8 mouse cellular contexts compared by ENCODE assay signal in genomic region chr7:3595146-3595545, GRCm38 (mm10). TPM values are rescaled to one million over a fixed set of nuclear protein-coding genes. Genes with fewer than 3 reads are reported as not detected.
DNase-seq lines count a peak whose midpoint lies in the region; ATAC-seq lines count a peak whose summit lies in the region.

No protein-coding gene starts in this region.

- H3K27me3 ChIP-seq in midbrain, embryonic 16.5 days (ENCODE audit: control insufficient read depth, insufficient read depth, low read depth, low read length): no peaks in the 10 kb centered on the region
- no peaks in the 10 kb centered on the region for H3K27me3 ChIP-seq in midbrain, embryonic 10.5 days (ENCODE audit: low read depth, poor library complexity, severe bottlenecking)
- H3K27me3 ChIP-seq in forebrain, embryonic 14.5 days (replicated peaks; ENCODE audit: control insufficient read depth, insufficient read depth, low read length): no peaks in the 10 kb centered on the region

- H3K4me2 ChIP-seq in midbrain, embryonic 16.5 days (ENCODE audit: low read length): peak overlapping the region; percentile 8; the same call in 1 of the 2 replicates
- no peak overlapping the region for H3K4me2 ChIP-seq in forebrain, embryonic 14.5 days (ENCODE audit: low read length)

- no peak for ATAC-seq in midbrain, embryonic 16.5 days
- no peak for ATAC-seq in erythroid progenitor cell, adult 5-6 weeks (replicated peaks; ENCODE audit: low FRiP score, poor library complexity, severe bottlenecking)
- no peak for ATAC-seq in forebrain, embryonic 14.5 days

- no peaks in the 10 kb centered on the region for H3K36me3 ChIP-seq in midbrain, embryonic 16.5 days (ENCODE audit: control insufficient read depth, insufficient read depth, low read length)
- no peaks in the 10 kb centered on the region for H3K36me3 ChIP-seq in midbrain, embryonic 10.5 days
- H3K36me3 ChIP-seq in forebrain, embryonic 14.5 days (ENCODE audit: control insufficient read depth, insufficient read depth, low read length): no peaks in the 10 kb centered on the region

- no peak overlapping the region for H3K4me3 ChIP-seq in midbrain, embryonic 16.5 days (ENCODE audit: low read depth, low read length)
- no peak overlapping the region for H3K4me3 ChIP-seq in midbrain, embryonic 10.5 days
- H3K4me3 ChIP-seq in brown adipose tissue, adult 24 weeks (ENCODE audit: insufficient read depth, low read depth, low read length): peak overlapping the region; percentile 21
- H3K4me3 ChIP-seq in forebrain, embryonic 14.5 days (ENCODE audit: low read depth, low read length): no peak overlapping the region

- no peak for DNase-seq in midbrain, embryonic 10.5 days (ENCODE audit: low spot score)
- DNase-seq in kidney, adult 9 months: peak; percentile 70
- peak; percentile 12 for DNase-seq in lung, postnatal 14 days
- DNase-seq in layer of hippocampus, adult 18-20 months (ENCODE audit: low spot score in 2 of 2): no peak
- no peak for DNase-seq in forebrain, embryonic 14.5 days (ENCODE audit: low spot score)

- no peak overlapping the region for H3K27ac ChIP-seq in midbrain, embryonic 16.5 days (ENCODE audit: low read length)
- no peak overlapping the region for H3K27ac ChIP-seq in midbrain, embryonic 10.5 days (replicated peaks)
- H3K27ac ChIP-seq in brown adipose tissue, adult 24 weeks (replicated peaks; ENCODE audit: low read depth, low read length): no peak overlapping the region
- H3K27ac ChIP-seq in forebrain, embryonic 14.5 days (ENCODE audit: low read depth, low read length): no peak overlapping the region

- no peaks in the 10 kb centered on the region for H3K4me1 ChIP-seq in midbrain, embryonic 16.5 days (ENCODE audit: control insufficient read depth, insufficient read depth, low read length)
- H3K4me1 ChIP-seq in midbrain, embryonic 10.5 days: no peaks in the 10 kb centered on the region
- no peaks in the 10 kb centered on the region for H3K4me1 ChIP-seq in brown adipose tissue, adult 24 weeks (ENCODE audit: control insufficient read depth, insufficient read depth, insufficient read length, low read length)
- H3K4me1 ChIP-seq in forebrain, embryonic 14.5 days (ENCODE audit: control insufficient read depth, insufficient read depth, low read length): peaks cover 2% of the 10 kb centered on the region; the same call in 1 of the 2 replicates

- H3K9me3 ChIP-seq in midbrain, embryonic 16.5 days (replicated peaks; ENCODE audit: control insufficient read depth, low read length, poor library complexity, severe bottlenecking): no peaks in the 10 kb centered on the region
- no peaks in the 10 kb centered on the region for H3K9me3 ChIP-seq in midbrain, embryonic 10.5 days (replicated peaks)
- no peaks in the 10 kb centered on the region for H3K9me3 ChIP-seq in forebrain, embryonic 14.5 days (replicated peaks; ENCODE audit: control insufficient read depth, low read length)

- WGBS in midbrain, embryonic 16.5 days: 24% methylated on average over 9 of the region's 9 CpGs
- WGBS in midbrain, embryonic 10.5 days: 21% methylated on average over 9 of the region's 9 CpGs
- 17% methylated on average over 9 of the region's 9 CpGs for WGBS in forebrain, embryonic 14.5 days

- no peak overlapping the region for H3K9ac ChIP-seq in midbrain, embryonic 16.5 days (ENCODE audit: low read depth, low read length)
- no peak overlapping the region for H3K9ac ChIP-seq in forebrain, embryonic 14.5 days (ENCODE audit: low read length)

RNA-seq across cellular contexts. Expression of gene Oscar, which starts 20.8 kb away (rescaled TPM):
- 0.43 and 0.72 TPM in 2 replicates for polyA plus RNA-seq in midbrain, embryonic 16.5 days (2015; fragmentation: Nextera tagmentation; extraction: Ambion mirVana)
- not detected in 2 replicates for polyA plus RNA-seq in midbrain, embryonic 10.5 days (2016; fragmentation: Nextera tagmentation; extraction: Ambion mirVana)
- polyA plus RNA-seq in brown adipose tissue, adult 24 weeks (2012; ENCODE audit: insufficient read depth, insufficient read length, missing spikeins): not detected in 2 replicates
- total RNA-seq in layer of hippocampus, adult 18-20 months (2021): 1 to 10 TPM; 1.0 to 1.1 TPM
- not detected in 2 replicates for total RNA-seq in erythroid progenitor cell, adult 5-6 weeks (2015; ENCODE audit: low replicate concordance)
- total RNA-seq in erythroid progenitor cell, adult 5-6 weeks (2017; ENCODE audit: low replicate concordance): not detected in 2 replicates
- polyA plus RNA-seq in forebrain, embryonic 14.5 days (2014; fragmentation: Nextera tagmentation; extraction: Ambion mirVana): 0.13 and 0.23 TPM in 2 replicates

RNA-seq across cellular contexts. Expression of gene Ndufa3, which starts 22.0 kb away (rescaled TPM):
- polyA plus RNA-seq in midbrain, embryonic 16.5 days (2015; fragmentation: Nextera tagmentation; extraction: Ambion mirVana): 375 and 400 TPM in 2 replicates
- 372 and 423 TPM in 2 replicates for polyA plus RNA-seq in midbrain, embryonic 10.5 days (2016; fragmentation: Nextera tagmentation; extraction: Ambion mirVana)
- polyA plus RNA-seq in brown adipose tissue, adult 24 weeks (2012; ENCODE audit: insufficient read depth, insufficient read length, missing spikeins): 2,482 and 2,632 TPM in 2 replicates
- total RNA-seq in layer of hippocampus, adult 18-20 months (2021): 100 to 1,000 TPM; 549 to 603 TPM
- 127 and 193 TPM in 2 replicates for total RNA-seq in erythroid progenitor cell, adult 5-6 weeks (2015; ENCODE audit: low replicate concordance)
- 80.0 and 93.3 TPM in 2 replicates for total RNA-seq in erythroid progenitor cell, adult 5-6 weeks (2017; ENCODE audit: low replicate concordance)
- 424 and 576 TPM in 2 replicates for polyA plus RNA-seq in forebrain, embryonic 14.5 days (2014; fragmentation: Nextera tagmentation; extraction: Ambion mirVana)

RNA-seq across cellular contexts. Expression of gene Tfpt, which starts 34.6 kb away (rescaled TPM):
- polyA plus RNA-seq in midbrain, embryonic 16.5 days (2015; fragmentation: Nextera tagmentation; extraction: Ambion mirVana): 31.8 and 37.2 TPM in 2 replicates
- polyA plus RNA-seq in midbrain, embryonic 10.5 days (2016; fragmentation: Nextera tagmentation; extraction: Ambion mirVana): 30.3 and 30.8 TPM in 2 replicates
- polyA plus RNA-seq in brown adipose tissue, adult 24 weeks (2012; ENCODE audit: insufficient read depth, insufficient read length, missing spikeins): 24.2 and 24.4 TPM in 2 replicates
- total RNA-seq in layer of hippocampus, adult 18-20 months (2021): 10 to 100 TPM; 39.2 to 44.2 TPM
- total RNA-seq in erythroid progenitor cell, adult 5-6 weeks (2015; ENCODE audit: low replicate concordance): 9.4 and 17.2 TPM in 2 replicates
- total RNA-seq in erythroid progenitor cell, adult 5-6 weeks (2017; ENCODE audit: low replicate concordance): 10.0 and 10.8 TPM in 2 replicates
- polyA plus RNA-seq in forebrain, embryonic 14.5 days (2014; fragmentation: Nextera tagmentation; extraction: Ambion mirVana): 31.3 and 34.8 TPM in 2 replicates

RNA-seq across cellular contexts. Expression of gene Prpf31, which starts 34.6 kb away (rescaled TPM):
- polyA plus RNA-seq in midbrain, embryonic 16.5 days (2015; fragmentation: Nextera tagmentation; extraction: Ambion mirVana): 86.7 and 89.1 TPM in 2 replicates
- polyA plus RNA-seq in midbrain, embryonic 10.5 days (2016; fragmentation: Nextera tagmentation; extraction: Ambion mirVana): 174 and 180 TPM in 2 replicates
- 18.7 and 20.7 TPM in 2 replicates for polyA plus RNA-seq in brown adipose tissue, adult 24 weeks (2012; ENCODE audit: insufficient read depth, insufficient read length, missing spikeins)
- total RNA-seq in layer of hippocampus, adult 18-20 months (2021): 10 to 100 TPM; 49.7 to 55.4 TPM
- 14.3 and 23.4 TPM in 2 replicates for total RNA-seq in erythroid progenitor cell, adult 5-6 weeks (2015; ENCODE audit: low replicate concordance)
- total RNA-seq in erythroid progenitor cell, adult 5-6 weeks (2017; ENCODE audit: low replicate concordance): 13.5 and 19.8 TPM in 2 replicates
- polyA plus RNA-seq in forebrain, embryonic 14.5 days (2014; fragmentation: Nextera tagmentation; extraction: Ambion mirVana): 99.7 and 102 TPM in 2 replicates

RNA-seq across cellular contexts. Expression of gene Cnot3, which starts 49.9 kb away (rescaled TPM):
- 37.4 and 38.9 TPM in 2 replicates for polyA plus RNA-seq in midbrain, embryonic 16.5 days (2015; fragmentation: Nextera tagmentation; extraction: Ambion mirVana)
- 75.2 and 82.7 TPM in 2 replicates for polyA plus RNA-seq in midbrain, embryonic 10.5 days (2016; fragmentation: Nextera tagmentation; extraction: Ambion mirVana)
- 22.4 and 31.4 TPM in 2 replicates for polyA plus RNA-seq in brown adipose tissue, adult 24 weeks (2012; ENCODE audit: insufficient read depth, insufficient read length, missing spikeins)
- 10 to 100 TPM; 59.1 to 60.6 TPM for total RNA-seq in layer of hippocampus, adult 18-20 months (2021)
- total RNA-seq in erythroid progenitor cell, adult 5-6 weeks (2015; ENCODE audit: low replicate concordance): 109 and 150 TPM in 2 replicates
- 47.9 and 91.2 TPM in 2 replicates for total RNA-seq in erythroid progenitor cell, adult 5-6 weeks (2017; ENCODE audit: low replicate concordance)
- 40.5 and 44.2 TPM in 2 replicates for polyA plus RNA-seq in forebrain, embryonic 14.5 days (2014; fragmentation: Nextera tagmentation; extraction: Ambion mirVana)

Comparison
In these comparisons a context has a peak if more than half of its experiments do, and no peak if none do; other contexts are left out.
1. DNase-seq: peak in kidney, adult 9 months (single experiment) and lung, postnatal 14 days (single experiment); none in midbrain, embryonic 10.5 days (single experiment), layer of hippocampus, adult 18-20 months (0 of 2) and forebrain, embryonic 14.5 days (single experiment).